Mouse (Mus musculus) retina, adult 2 months (tissue): ENCODE measurements around the gene Ndufa5.

Source experiments
- DNase-seq: peaks from one replicate; pipeline ENCODE4 v3.0.0-alpha.2; 2012; ENCODE audit warnings: low read depth, low spot score

The Ndufa5 gene

GRCm38 (mm10) chr6:24527155-24528063, at the start of gene Ndufa5:
Gene Ndufa5 (minus strand): TSS chr6:24528013.
- DNase-seq: peak; percentile 97

GRCm38 (mm10) chr6:24573319-24573718, 45.5 kb upstream of the Ndufa5 start:
- DNase-seq: no peak

DNA sequence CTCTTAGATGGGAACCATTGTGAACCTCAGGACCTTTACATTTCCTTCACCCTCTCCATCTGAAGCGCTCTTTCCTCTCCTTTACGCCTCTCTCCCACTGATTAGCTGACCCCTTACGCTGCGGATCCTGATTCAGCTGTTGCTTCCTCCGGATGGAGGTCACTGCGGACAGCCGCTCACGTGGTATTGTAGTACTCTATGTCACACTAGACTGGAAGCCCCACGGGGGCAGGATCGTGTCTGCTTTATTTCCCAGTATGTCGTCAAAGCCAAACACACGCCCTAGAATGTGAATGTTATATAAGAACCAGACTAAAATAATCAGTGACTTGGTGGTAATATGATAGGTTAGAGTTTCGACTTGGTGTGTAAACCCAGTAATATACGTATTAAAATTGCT, 44.6 kb upstream of the Ndufa5 start:
- DNase-seq: no peak

DNA sequence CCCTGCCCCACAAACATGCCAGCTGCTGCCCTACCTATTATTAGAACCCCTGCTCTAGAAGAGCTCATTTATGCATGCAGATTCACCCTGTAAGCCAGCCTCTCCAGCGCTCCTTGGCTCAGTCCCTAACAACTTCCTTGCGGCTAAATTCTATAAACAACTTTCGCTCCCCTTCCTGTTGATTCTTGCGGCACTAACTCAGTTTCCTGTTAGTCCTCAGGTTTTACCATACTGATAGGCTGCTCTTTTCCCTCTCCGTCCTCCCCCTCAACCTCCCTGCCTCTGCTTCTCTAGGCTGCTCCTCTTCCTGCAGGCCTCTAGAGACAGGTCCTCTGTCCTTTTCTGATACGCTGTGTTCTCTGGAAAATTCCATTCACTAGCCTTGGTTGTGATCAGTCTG, 43.3 kb upstream of the Ndufa5 start:
- no peak for DNase-seq

GRCm38 (mm10) chr6:24570278-24570677, 42.5 kb upstream of the Ndufa5 start:
- DNase-seq: no peak

- no peak for DNase-seq
Observed at GRCm38 (mm10) chr6:24569711-24570110, 41.9 kb upstream of the Ndufa5 start.

DNA sequence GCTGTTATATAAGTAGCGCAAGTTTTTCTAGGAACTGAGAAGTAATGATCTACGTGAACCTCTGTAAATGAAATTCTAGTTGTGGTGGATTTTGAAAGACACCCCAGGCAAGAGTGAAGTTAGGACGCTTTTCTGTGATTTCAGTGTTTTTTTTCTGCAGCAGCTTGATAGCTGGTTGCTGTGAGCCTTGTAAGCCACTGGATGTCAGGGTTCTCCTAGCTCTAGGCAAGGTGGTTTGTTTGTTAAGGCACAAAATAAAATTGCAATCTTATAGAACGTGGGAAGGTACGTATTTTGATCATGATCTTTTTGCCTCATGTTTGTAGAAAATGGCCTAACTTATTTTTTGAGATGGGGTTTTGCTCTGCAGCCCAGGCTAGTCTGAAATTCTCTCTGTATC, 41.1 kb upstream of the Ndufa5 start:
- no peak for DNase-seq

GRCm38 (mm10) chr6:24564886-24565285, 37.1 kb upstream of the Ndufa5 start:
- no peak for DNase-seq

DNA sequence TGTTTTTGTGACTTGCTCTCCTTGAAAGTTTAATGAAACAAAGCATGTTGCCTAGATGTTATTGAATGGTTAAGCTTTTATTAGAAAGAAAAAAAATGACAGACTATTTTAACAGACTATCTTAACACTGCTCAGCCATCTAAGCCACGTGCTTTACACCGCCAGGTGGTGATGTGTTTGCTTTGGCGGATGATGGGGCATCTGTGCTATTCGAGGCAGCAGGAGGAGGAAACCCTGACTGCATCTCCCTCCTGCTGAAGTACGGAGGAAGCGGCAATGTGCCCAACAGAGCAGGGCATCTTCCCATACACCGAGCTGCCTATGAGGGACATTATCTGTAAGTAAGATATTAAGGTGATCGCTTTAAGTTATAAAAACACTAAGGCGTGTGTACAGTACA, 36.3 kb upstream of the Ndufa5 start:
- DNase-seq: no peak

DNA sequence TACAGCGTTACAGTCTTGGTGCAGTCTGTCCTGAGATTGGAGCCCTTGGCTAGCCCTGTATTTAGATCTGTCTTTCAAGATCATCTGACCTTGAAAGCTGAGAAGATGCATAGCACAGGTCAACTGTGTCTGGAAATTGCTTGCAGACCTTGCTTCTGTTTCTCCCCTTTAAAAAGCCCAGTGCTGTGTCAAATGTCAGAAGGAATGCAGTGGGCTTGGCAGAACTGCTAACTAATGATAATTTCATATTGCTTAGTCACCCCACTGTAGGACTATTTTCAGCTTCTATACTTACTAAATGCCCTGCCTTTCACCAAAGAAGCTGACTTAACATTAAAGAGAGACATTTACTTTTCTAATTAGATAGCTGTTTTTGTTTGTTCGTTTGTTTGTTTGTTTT, 27.7 kb upstream of the Ndufa5 start:
- no peak for DNase-seq

- DNase-seq: no peak
Observed at GRCm38 (mm10) chr6:24554427-24555086, 26.7 kb upstream of the Ndufa5 start.

DNA sequence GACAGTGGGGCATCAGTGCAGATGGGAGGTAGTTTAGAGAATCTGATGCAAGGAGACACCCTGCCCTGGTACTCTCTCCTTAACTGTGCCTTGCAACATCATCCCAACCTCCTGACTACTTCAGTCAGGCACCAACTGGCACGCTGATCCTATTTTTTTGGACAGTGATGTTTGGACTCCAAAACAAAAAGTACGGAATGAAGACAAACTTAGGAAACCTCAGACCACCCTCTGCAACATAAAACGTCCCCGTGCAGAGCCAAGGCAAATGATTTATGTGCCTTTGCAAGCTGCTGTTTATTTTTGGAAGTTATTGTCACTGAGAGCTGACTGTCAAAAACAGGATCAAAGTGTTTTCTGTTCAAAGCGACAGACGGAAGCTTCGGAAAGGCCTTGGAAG, 24.2 kb upstream of the Ndufa5 start:
- no peak for DNase-seq

DNA sequence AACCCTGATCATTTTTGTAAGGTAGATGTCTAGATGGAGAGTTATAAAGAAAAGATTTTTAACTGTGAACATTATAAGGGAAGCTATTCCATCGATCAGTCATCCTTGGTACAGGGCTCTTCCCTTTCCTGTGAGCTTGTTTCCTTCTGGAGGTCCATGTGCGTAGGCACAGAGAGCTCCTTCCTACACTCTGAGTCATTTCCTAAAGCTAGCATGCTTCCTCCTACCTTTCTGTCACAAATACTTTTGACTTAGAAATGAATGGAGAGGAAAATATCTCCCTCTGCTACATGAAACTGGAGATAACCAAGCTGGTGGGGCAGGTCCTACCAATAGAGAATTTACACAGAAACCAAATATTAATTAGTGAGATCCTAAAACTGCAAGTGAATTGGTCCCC, 22.0 kb upstream of the Ndufa5 start:
- DNase-seq: no peak

GRCm38 (mm10) chr6:24546716-24547420, 19.1 kb upstream of the Ndufa5 start:
- DNase-seq: no peak

DNA sequence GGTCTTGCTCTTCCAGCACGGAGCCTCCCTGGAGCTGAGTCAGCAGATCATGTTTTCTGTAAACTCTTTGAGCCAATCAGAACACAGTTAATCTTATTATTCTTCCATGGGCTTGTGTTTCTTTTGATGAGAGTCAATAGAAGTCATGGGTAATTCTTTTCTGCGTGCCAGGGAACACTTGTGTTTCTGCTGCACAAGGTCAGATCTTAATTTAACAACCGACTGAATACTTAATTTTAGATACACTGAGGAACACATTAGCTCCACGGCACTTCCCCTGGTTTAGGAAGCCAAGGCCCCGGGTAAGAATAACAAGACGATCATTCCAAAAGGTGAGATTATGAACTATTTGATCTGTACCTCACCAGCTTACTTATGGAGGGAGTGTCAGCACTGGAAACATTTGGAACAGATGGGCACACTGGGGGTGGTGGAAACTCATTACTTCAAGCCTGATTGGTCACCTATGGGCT, 15.3 kb upstream of the Ndufa5 start:
- no peak for DNase-seq

GRCm38 (mm10) chr6:24542393-24542792, 14.6 kb upstream of the Ndufa5 start:
- no peak for DNase-seq

DNA sequence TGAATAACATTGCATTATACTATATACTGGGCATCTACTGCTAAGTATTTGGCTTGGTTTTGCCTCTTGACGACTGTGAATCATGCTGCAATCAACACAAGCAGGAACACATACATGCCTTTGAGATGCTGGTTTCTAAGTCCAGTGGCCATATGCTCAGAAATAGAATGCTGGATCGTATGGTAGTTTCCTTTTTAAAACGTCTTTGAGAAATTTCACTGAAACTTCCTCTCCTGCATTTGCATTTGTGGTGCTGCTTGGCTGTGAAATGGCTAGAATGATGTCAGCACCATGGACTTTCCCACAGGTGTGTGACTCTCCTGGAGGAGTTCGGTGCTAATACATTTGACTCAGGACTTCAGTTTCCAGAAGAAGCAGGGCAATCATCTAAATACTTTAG, 12.3 kb upstream of the Ndufa5 start:
- DNase-seq: no peak

DNA sequence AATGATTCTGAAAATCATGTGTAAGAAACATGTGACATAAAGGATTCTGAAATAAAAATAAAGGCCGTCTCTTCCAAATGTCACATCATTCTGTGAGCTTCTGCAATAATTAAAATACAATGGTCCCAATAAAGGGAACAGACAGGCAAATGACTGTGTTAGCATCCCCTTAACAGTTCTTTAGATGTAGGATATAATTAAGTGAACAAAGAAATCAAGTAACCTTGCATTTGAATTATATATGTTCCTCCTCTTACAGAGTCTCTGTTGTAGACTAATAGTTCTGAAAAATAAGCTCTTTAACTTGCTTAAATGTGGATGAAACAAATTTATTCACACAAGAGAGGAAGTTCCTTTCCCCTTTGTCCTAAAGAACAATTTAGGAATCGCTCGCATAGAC, 10.6 kb upstream of the Ndufa5 start:
- no peak for DNase-seq

DNA sequence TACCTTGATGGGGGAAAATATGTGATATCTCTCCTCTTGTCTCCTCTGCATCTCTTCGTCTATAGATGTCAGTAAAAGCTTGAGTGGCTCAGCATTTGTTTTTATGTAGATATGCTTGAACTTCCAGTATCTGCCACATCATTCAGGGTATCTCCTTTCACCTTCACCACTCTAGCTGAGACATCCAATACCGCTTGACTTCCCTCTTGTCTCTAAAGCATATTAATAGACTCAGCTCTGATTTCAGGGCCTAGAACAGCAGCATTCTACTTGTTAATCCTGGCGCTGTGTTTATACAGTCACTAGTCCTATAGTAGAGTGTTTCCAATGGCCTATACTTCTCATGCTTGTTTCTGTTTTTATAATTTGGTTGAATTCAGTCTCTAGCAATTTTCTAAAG, 5.0 kb upstream of the Ndufa5 start:
- DNase-seq: no peak

DNA sequence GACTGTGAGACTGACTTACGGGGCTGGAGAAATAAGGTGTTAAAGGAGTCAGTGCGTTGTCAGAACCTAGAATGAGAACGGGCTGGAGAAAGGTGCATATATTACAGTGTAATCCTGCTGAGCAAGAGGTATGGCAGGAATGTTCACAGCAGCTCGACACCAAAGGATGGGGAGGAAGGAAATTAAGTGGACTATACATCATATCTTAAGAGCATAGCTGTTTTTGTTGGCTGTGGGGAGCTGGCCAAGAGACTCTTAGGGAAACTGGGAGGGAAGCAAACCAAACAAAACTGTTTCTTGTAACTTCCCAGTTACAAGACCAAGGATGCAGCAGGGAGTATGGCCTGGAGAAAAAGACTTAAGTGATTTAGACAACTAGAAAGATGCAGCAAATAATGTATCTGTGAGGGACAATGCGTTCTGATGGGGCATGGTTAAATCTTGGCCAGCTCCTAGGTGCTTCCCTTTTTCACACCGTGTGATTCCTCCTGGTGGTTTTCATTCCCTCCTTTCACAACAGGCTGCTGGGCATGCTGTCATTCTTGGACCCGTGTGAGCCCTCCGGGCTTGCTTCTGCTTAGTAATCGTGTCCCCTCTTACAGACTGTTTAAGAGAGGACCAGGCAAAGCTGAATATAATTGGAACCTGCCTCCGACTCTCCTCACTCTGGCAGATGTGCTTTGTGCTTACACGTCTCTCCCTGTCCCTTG, 3.1 kb upstream of the Ndufa5 start:
- DNase-seq: no peak

- peak; percentile 41 for DNase-seq
Observed at GRCm38 (mm10) chr6:24530166-24530565, 2.4 kb upstream of the Ndufa5 start.

DNA sequence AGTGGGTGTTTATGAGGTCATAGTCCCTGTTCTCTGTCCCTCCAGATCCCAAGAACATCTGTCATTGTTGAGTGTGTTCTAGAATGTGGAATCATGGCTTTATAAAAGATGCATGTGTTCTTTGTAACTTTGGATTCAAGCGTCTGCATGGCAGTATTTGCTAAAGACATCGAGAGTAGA, 141 bp upstream of the Ndufa5 start, which contains the start of gene Asb15:
Asb15 (plus strand) TSS at position 81 of the 180 bp plus-strand sequence.
- no peak for DNase-seq
